Mouse (Mus musculus) bone marrow macrophage, adult 2 months (primary cell): Measurements from ENCODE around the gene 1110051M20Rik.

Experiments
- CTCF ChIP-seq: IDR thresholded peaks from 2 replicates; pipeline ENCODE4 v1.5.1; 2012; ENCODE audit warnings: low read depth, mild to moderate bottlenecking, low read length, moderate library complexity
- POLR2A ChIP-seq: IDR thresholded peaks from 2 replicates; pipeline ENCODE4 v1.6.1; 2012; ENCODE audit warnings: mild to moderate bottlenecking, low read depth, low read length, borderline replicate concordance

DNA sequence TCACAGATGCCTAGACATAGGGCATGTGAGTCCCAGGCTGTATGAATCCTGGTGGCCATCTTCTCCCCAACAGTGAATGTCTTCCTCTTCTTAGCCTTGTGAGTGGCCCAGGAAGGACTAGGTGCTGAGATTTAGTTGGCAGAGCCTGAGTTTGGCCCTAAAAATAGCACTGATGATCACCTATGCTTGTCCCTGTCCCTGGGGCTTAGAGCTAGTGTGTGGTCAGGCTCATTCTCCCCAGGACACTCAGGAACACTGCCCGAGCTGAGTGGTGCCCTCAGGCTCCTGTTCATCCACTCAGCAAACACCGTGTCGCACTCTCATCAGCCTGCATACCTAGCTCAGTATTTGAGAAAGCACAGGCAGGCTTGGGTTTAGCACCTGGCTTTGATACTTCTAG is 16.8 kb upstream of the 1110051M20Rik start:
- no peak for TF ChIP-seq POLR2A
- TF ChIP-seq CTCF = no peak
